Mouse (Mus musculus) lung, adult 18-20 months (tissue): ENCODE measurements around the gene Coq10a.
A peak's percentile ranks its signal among the peaks of the same experiment; 100 is the strongest.

Experiments
- DNase-seq, 2 experiments: peaks; one replicate each; pipeline ENCODE4 v3.0.0; 2022; ENCODE audit warnings: mixed read lengths in 2 of 2

Gene Coq10a

GRCm38 (mm10) chr10:128368402-128369217 lies at the start of gene Coq10a:
Coq10a (minus strand) TSS chr10:128368997.
- peak; percentile 95 to 96 for DNase-seq

GRCm38 (mm10) chr10:128414848-128415247 lies 46.1 kb upstream of the Coq10a start:
- no peak for DNase-seq

- no peak for DNase-seq
These were observed 44.3 kb upstream of the Coq10a start for GRCm38 (mm10) chr10:128413076-128413475.

GRCm38 (mm10) chr10:128412558-128412957 lies 43.8 kb upstream of the Coq10a start:
- no peak for DNase-seq

- DNase-seq: no peak
These were observed 43.2 kb upstream of the Coq10a start for GRCm38 (mm10) chr10:128412055-128412381.

GRCm38 (mm10) chr10:128411211-128412054 lies 42.6 kb upstream of the Coq10a start, which contains the start of the genes Nabp2 and Rnf41:
Nabp2 (minus strand) TSS chr10:128411492.
Rnf41 (plus strand) TSS chr10:128411657.
- DNase-seq: peak; percentile 96 to 97

- DNase-seq: no peak
These were observed 41.7 kb upstream of the Coq10a start for GRCm38 (mm10) chr10:128410560-128410845.

GRCm38 (mm10) chr10:128409692-128410559 lies 41.1 kb upstream of the Coq10a start:
- DNase-seq: peak; percentile 99

GRCm38 (mm10) chr10:128408591-128409535 lies 40.1 kb upstream of the Coq10a start:
- DNase-seq: peak; percentile 23 to 24

GRCm38 (mm10) chr10:128403931-128404330 lies 35.1 kb upstream of the Coq10a start:
- DNase-seq: no peak

- DNase-seq: no peak
These were observed 32.8 kb upstream of the Coq10a start for GRCm38 (mm10) chr10:128401638-128402037.

- DNase-seq: no peak
These were observed 32.3 kb upstream of the Coq10a start, which contains the start of gene Slc39a5 for GRCm38 (mm10) chr10:128401056-128401455. Slc39a5 (minus strand) TSS chr10:128401229.

- no peak for DNase-seq
These were observed 31.5 kb upstream of the Coq10a start for GRCm38 (mm10) chr10:128400338-128400737.

GRCm38 (mm10) chr10:128397466-128397865 lies 28.7 kb upstream of the Coq10a start:
- peak in 1 of 2 experiments; percentile 26 for DNase-seq

GRCm38 (mm10) chr10:128396716-128397264 lies 28.0 kb upstream of the Coq10a start:
- no peak for DNase-seq

- no peak for DNase-seq
These were observed 27.3 kb upstream of the Coq10a start for GRCm38 (mm10) chr10:128396017-128396673.

GRCm38 (mm10) chr10:128391850-128392249 lies 23.1 kb upstream of the Coq10a start:
- no peak for DNase-seq

GRCm38 (mm10) chr10:128390366-128390765 lies 21.6 kb upstream of the Coq10a start:
- DNase-seq: no peak

GRCm38 (mm10) chr10:128389570-128389969 lies 20.8 kb upstream of the Coq10a start:
- DNase-seq: no peak

GRCm38 (mm10) chr10:128388941-128389340 lies 20.1 kb upstream of the Coq10a start:
- no peak for DNase-seq

- DNase-seq: no peak
These were observed 17.1 kb upstream of the Coq10a start for GRCm38 (mm10) chr10:128385902-128386301.
